Mouse (Mus musculus) liver, embryonic 14.5 days (tissue): Measurements from ENCODE around the gene Mctp1.

ENCODE experiments used
- CTCF ChIP-seq: IDR thresholded peaks from 2 replicates; pipeline ENCODE4 v1.5.1; 2016; ENCODE audit warnings: antibody characterized with exemption, low read depth, control low read depth
- EP300 ChIP-seq: IDR thresholded peaks from 2 replicates; pipeline ENCODE4 v1.6.1; 2016; ENCODE audit warnings: antibody characterized with exemption, low read depth

DNA sequence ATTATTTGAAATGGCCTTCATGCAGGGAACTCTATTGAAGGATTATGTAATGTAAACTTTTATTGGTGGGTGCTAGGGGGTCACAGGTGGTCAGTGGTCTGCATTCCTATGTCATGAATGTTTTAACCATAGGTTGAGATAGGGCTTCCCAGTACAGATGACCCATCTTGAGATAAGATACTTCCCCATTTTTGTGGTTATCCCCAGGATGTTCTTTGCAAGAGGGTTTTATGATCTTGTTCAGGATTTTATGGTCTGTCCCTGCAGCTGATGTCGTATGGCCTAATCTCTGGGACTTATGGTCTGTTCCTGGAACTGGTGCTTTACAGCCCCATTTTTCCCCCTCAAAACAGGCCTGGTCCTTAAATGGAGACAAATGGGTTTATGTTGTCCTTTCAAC is 207.4 kb downstream of the Mctp1 start:
- no peak for TF ChIP-seq CTCF
- TF ChIP-seq EP300: no peak
